Mouse (Mus musculus) MEL (cell line): ENCODE results near the gene Atp23.

Source experiments
- CTCF ChIP-seq, 3 experiments: IDR thresholded peaks in 2 of 3; conservative IDR thresholded peaks in 1 of 3; 2 replicates each; pipeline ENCODE4 v1.5.1; 2011 to 2012; ENCODE audit warnings: low read length in 3 of 3, low read depth in 2 of 3, mild to moderate bottlenecking in 2 of 3, improper control_type of control experiment in 1 of 3, inconsistent platforms in 1 of 3, mixed read lengths in 1 of 3, moderate library complexity in 1 of 3; ENCODE audit not compliant: control insufficient read depth in 1 of 3, insufficient read depth in 1 of 3, poor library complexity in 1 of 3, severe bottlenecking in 1 of 3
- EP300 ChIP-seq, 2 experiments: IDR thresholded peaks; 2 replicates each; pipeline ENCODE4 v1.6.1; 2011; ENCODE audit warnings: improper control_type of control experiment in 2 of 2, low read length in 2 of 2, low read depth in 1 of 2, mild to moderate bottlenecking in 1 of 2
- GATA1 ChIP-seq: IDR thresholded peaks from 2 replicates; pipeline ENCODE4 v1.6.1; 2011; ENCODE audit warnings: low read depth, low read length, improper control_type of control experiment
- JUND ChIP-seq: IDR thresholded peaks from 2 replicates; pipeline ENCODE4 v1.6.1; 2011; ENCODE audit warnings: low read depth, mild to moderate bottlenecking, improper control_type of control experiment, low read length
- MAZ ChIP-seq: IDR thresholded peaks from 2 replicates; pipeline ENCODE4 v1.6.1; 2012; ENCODE audit warnings: low read depth, mild to moderate bottlenecking, inconsistent platforms, low read length, improper control_type of control experiment
- MXI1 ChIP-seq: IDR thresholded peaks from 2 replicates; pipeline ENCODE4 v1.6.1; 2011; ENCODE audit warnings: mild to moderate bottlenecking, low read depth, low read length, improper control_type of control experiment
- POLR2AphosphoS5 ChIP-seq: IDR thresholded peaks from 2 replicates; pipeline ENCODE4 v1.6.1; 2012; ENCODE audit warnings: low read depth, borderline replicate concordance, mild to moderate bottlenecking, inconsistent platforms, low read length, moderate library complexity, mixed read lengths
- RCOR1 ChIP-seq: IDR thresholded peaks from 2 replicates; pipeline ENCODE4 v1.6.1; 2012; ENCODE audit warnings: low read depth, mild to moderate bottlenecking, inconsistent platforms, low read length, improper control_type of control experiment
- SIN3A ChIP-seq: IDR thresholded peaks from 2 replicates; pipeline ENCODE4 v1.6.1; 2012; ENCODE audit warnings: low read length, improper control_type of control experiment, inconsistent platforms
- TAL1 ChIP-seq: IDR thresholded peaks from 2 replicates; pipeline ENCODE4 v1.6.1; 2012; ENCODE audit warnings: mild to moderate bottlenecking, inconsistent platforms, low read length, moderate library complexity, mixed read lengths
- UBTF ChIP-seq: IDR thresholded peaks from 2 replicates; pipeline ENCODE4 v1.6.1; 2012; ENCODE audit warnings: low read depth, mild to moderate bottlenecking, inconsistent platforms, low read length, improper control_type of control experiment, moderate library complexity, borderline replicate concordance; ENCODE audit not compliant: insufficient read depth
- USF1 ChIP-seq: IDR thresholded peaks from 2 replicates; pipeline ENCODE4 v1.6.1; 2014; ENCODE audit warnings: low read depth, mild to moderate bottlenecking, inconsistent platforms, low read length, improper control_type of control experiment, moderate library complexity
- ZC3H11A ChIP-seq: IDR thresholded peaks from 2 replicates; pipeline ENCODE4 v1.6.1; 2012; ENCODE audit warnings: low read depth, mild to moderate bottlenecking, inconsistent platforms, low read length, improper control_type of control experiment

- no peak for TF ChIP-seq CTCF (IDR thresholded peaks at IDR 0.05 in 2 of 3, conservative IDR thresholded peaks at IDR 0.05 in 1 of 3; ENCODE audit: control insufficient read depth in 1 of 3, insufficient read depth in 1 of 3, low read depth in 2 of 3, low read length in 3 of 3, poor library complexity in 1 of 3, severe bottlenecking in 1 of 3)
- no peak for TF ChIP-seq POLR2AphosphoS5
- TF ChIP-seq UBTF: no peak
- no peak for TF ChIP-seq ZC3H11A
- TF ChIP-seq RCOR1: no peak
- TF ChIP-seq MAZ: no peak
- TF ChIP-seq TAL1: no peak
- TF ChIP-seq EP300 (IDR thresholded peaks at IDR 0.05; ENCODE audit: low read depth in 1 of 2, low read length in 2 of 2): no peak
- TF ChIP-seq SIN3A: no peak
- TF ChIP-seq MXI1: no peak
- TF ChIP-seq GATA1: no peak
- TF ChIP-seq JUND: no peak
- TF ChIP-seq USF1: no peak
Measured at GRCm38 (mm10) chr10:126914288-126914687, 13.1 kb upstream of the Atp23 start.
